In genomic region chr12:9338801-9339231, GRCm38 (mm10) we compare ENCODE assay signal across 10 mouse cellular contexts.
A peak's percentile ranks its signal among the peaks of the same experiment; 100 is the strongest.
DNase-seq lines count a peak whose midpoint lies in the region; TF ChIP-seq lines count a peak whose summit lies in the region.
"Had no signal": no experiment of that assay in that cellular context is flagged by ENCODE, and none has a peak within 500 bp of the region (broad histone marks: within the 10 kb centered on the region; RNA-seq: fewer than 3 reads in every experiment).

No protein-coding gene starts in this region.

- H3K4me3 ChIP-seq in heart, adult 2 months = no peak overlapping the region
- H3K4me3 ChIP-seq: megakaryocyte, embryonic 14.5 days had no signal

- no peaks in the 10 kb centered on the region for H3K4me1 ChIP-seq in heart, adult 2 months (ENCODE audit: control insufficient read depth, insufficient read depth, low read length)
- H3K4me1 ChIP-seq: megakaryocyte, embryonic 14.5 days had no signal

- H3K27ac ChIP-seq in heart, adult 2 months = no peak overlapping the region

- 40% methylated on average over 7 of the region's 7 CpGs for WGBS in heart, adult 2 months

- DNase-seq in heart, postnatal 14 days = peak; percentile 3 to 12
- DNase-seq in heart, adult 2 months = no peak
- peak; percentile 1 for DNase-seq in right cerebral cortex, adult 18-20 months
- DNase-seq in right cerebral cortex, postnatal 25 days = no peak
- peak; percentile 19 for DNase-seq in gastrocnemius, postnatal 25 days
- DNase-seq in layer of hippocampus, postnatal 10 days (ENCODE audit: low spot score in 2 of 2) = no peak
- no peak for DNase-seq in urinary bladder, adult 2 months (ENCODE audit: low spot score)
- no peak for DNase-seq in adrenal gland, postnatal 4 days (ENCODE audit: low spot score in 2 of 2)
- DNase-seq: adrenal gland, adult 8-10 months had no signal

- intact Hi-C loops in heart, postnatal 14 days (cut with DNase I) = no loop called here
- intact Hi-C loops in heart, adult 2 months (cut with DNase I) = no loop called here

- TF ChIP-seq POLR2A in heart, adult 2 months (IDR thresholded peaks at IDR 0.05; ENCODE audit: insufficient read depth, low read depth, low read length) = no peak

- H3K27me3 ChIP-seq in heart, adult 2 months (ENCODE audit: control insufficient read depth, insufficient read depth, low read length) = no peaks in the 10 kb centered on the region
- H3K27me3 ChIP-seq: megakaryocyte, embryonic 14.5 days had no signal

- H3K79me2 ChIP-seq in heart, adult 2 months (replicated peaks; ENCODE audit: control insufficient read depth, insufficient read depth, low read length) = no peaks in the 10 kb centered on the region

- no peak for TF ChIP-seq EP300 in heart, adult 2 months (IDR thresholded peaks at IDR 0.05; ENCODE audit: insufficient read depth, low read depth, low read length)

- no peak for TF ChIP-seq CTCF in heart, adult 2 months (IDR thresholded peaks at IDR 0.05)

- H3K36me3 ChIP-seq in heart, adult 2 months (ENCODE audit: control insufficient read depth, insufficient read depth, low read length) = no peaks in the 10 kb centered on the region

- H3K9ac ChIP-seq in heart, adult 2 months (ENCODE audit: low read depth, low read length) = no peak overlapping the region

Comparison
In these comparisons a context has a peak if more than half of its experiments do, and no peak if none do; other contexts are left out.
1. DNase-seq: peak in heart, postnatal 14 days (2 of 2), right cerebral cortex, adult 18-20 months (single experiment) and gastrocnemius, postnatal 25 days (single experiment); none in heart, adult 2 months (0 of 2), right cerebral cortex, postnatal 25 days (single experiment), layer of hippocampus, postnatal 10 days (0 of 2), urinary bladder, adult 2 months (single experiment) and adrenal gland, postnatal 4 days (0 of 2).